Mouse (Mus musculus): Measurements from ENCODE around the gene Ly6g6e. TPM values are rescaled to one million over a fixed set of nuclear protein-coding genes. Genes with fewer than 3 reads are reported as not detected.
A peak's percentile ranks its signal among the peaks of the same experiment; 100 is the strongest.

Ly6g6e gene
- total and polyA plus RNA-seq, 2 experiments from 2014 or later = 0.38 to 2.9 TPM

- Histone ChIP-seq H3K27ac (ENCODE audit: low read depth, low read length) (0 out of 2 replicates have a peak overlapping the region, but pooled peaks have one; percentile 3), H3K9ac (no peak overlapping the region), H3K36me3 (ENCODE audit: insufficient read depth) (peaks cover 9% of the 10 kb centered on the region; the same call in 1 of the 2 replicates), H3K4me2 (ENCODE audit: low read depth) (no peak overlapping the region), H3K9me3 (ENCODE audit: low read length) (no peaks in the 10 kb centered on the region), H3K4me3 (ENCODE audit: low read depth, low read length) (no peak overlapping the region), H3K4me1 (ENCODE audit: insufficient read depth) (peaks cover 11% of the 10 kb centered on the region), H3K27me3 (ENCODE audit: insufficient read depth, low read length) (no peaks in the 10 kb centered on the region)
- no peak for TF ChIP-seq CTCF (IDR thresholded peaks at IDR 0.05; ENCODE audit: low read depth)
- WGBS = 96% methylated on average over 1 of the region's 1 CpGs
- ATAC-seq (no peak), DNase-seq (no peak)
Observed at GRCm38 (mm10) chr17:35125081-35125480, 48.4 kb downstream of the Ly6g6e start.

GRCm38 (mm10) chr17:35125578-35125977 lies 48.9 kb downstream of the Ly6g6e start:
- H3K9ac ChIP-seq = peak overlapping the region; percentile 81
- no peaks in the 10 kb centered on the region for H3K9me3 ChIP-seq (ENCODE audit: low read length)
- H3K27me3 ChIP-seq (ENCODE audit: insufficient read depth, low read length) = no peaks in the 10 kb centered on the region
- peaks cover 9% of the 10 kb centered on the region; the same call in 1 of the 2 replicates for H3K36me3 ChIP-seq (ENCODE audit: insufficient read depth)
- H3K4me3 ChIP-seq (ENCODE audit: low read depth, low read length) = peak overlapping the region; percentile 63
- no peak for TF ChIP-seq CTCF (IDR thresholded peaks at IDR 0.05; ENCODE audit: low read depth)
- H3K4me2 ChIP-seq (ENCODE audit: low read depth) = peak overlapping the region; percentile 86
- peaks cover 11% of the 10 kb centered on the region for H3K4me1 ChIP-seq (ENCODE audit: insufficient read depth)
- ATAC-seq (no peak), DNase-seq (no peak)
- H3K27ac ChIP-seq (ENCODE audit: low read depth, low read length) = peak overlapping the region; percentile 79; the same call in 1 of the 2 replicates
- 29% methylated on average over 6 of the region's 6 CpGs for WGBS

- H3K4me2 ChIP-seq (ENCODE audit: low read depth) = peak within 1 kb of the TSS; percentile 86
- ATAC-seq = peak; percentile 26
- H3K9ac ChIP-seq = peak within 1 kb of the TSS; percentile 81
- peaks cover 9% of the 10 kb centered on the region; the same call in 1 of the 2 replicates for H3K36me3 ChIP-seq (ENCODE audit: insufficient read depth)
- DNase-seq = peak; percentile 74
- under 1% methylated on average over 36 of the region's 36 CpGs for WGBS
- H3K9me3 ChIP-seq (ENCODE audit: low read length) = no peaks in the 10 kb centered on the region
- no peak for TF ChIP-seq CTCF (IDR thresholded peaks at IDR 0.05; ENCODE audit: low read depth)
- H3K27ac ChIP-seq (ENCODE audit: low read depth, low read length) = peak within 1 kb of the TSS; percentile 79
- H3K27me3 ChIP-seq (ENCODE audit: insufficient read depth, low read length) = no peaks in the 10 kb centered on the region
- peak within 1 kb of the TSS; percentile 63 for H3K4me3 ChIP-seq (ENCODE audit: low read depth, low read length)
- peaks cover 11% of the 10 kb centered on the region for H3K4me1 ChIP-seq (ENCODE audit: insufficient read depth)
Observed at GRCm38 (mm10) chr17:35126206-35126611, 49.5 kb downstream of the Ly6g6e start, which contains the start of gene D17H6S53E. Gene D17H6S53E (plus strand): TSS chr17:35126373.

GRCm38 (mm10) chr17:35127017-35127416 lies 50.3 kb downstream of the Ly6g6e start:
- Histone ChIP-seq H3K9ac (peak overlapping the region; percentile 81; the same call in 1 of the 2 replicates), H3K4me2 (ENCODE audit: low read depth) (peak overlapping the region; percentile 86), H3K4me3 (ENCODE audit: low read depth, low read length) (peak overlapping the region; percentile 63), H3K27me3 (ENCODE audit: insufficient read depth, low read length) (no peaks in the 10 kb centered on the region), H3K27ac (ENCODE audit: low read depth, low read length) (no peak overlapping the region), H3K9me3 (ENCODE audit: low read length) (no peaks in the 10 kb centered on the region), H3K36me3 (ENCODE audit: insufficient read depth) (peaks cover 9% of the 10 kb centered on the region; the same call in 1 of the 2 replicates), H3K4me1 (ENCODE audit: insufficient read depth) (peaks cover 11% of the 10 kb centered on the region)
- ATAC-seq (no peak), DNase-seq (no peak)
- TF ChIP-seq CTCF (IDR thresholded peaks at IDR 0.05; ENCODE audit: low read depth) = no peak
- 71% methylated on average over 13 of the region's 13 CpGs for WGBS

Other genes starting within 250 kb of the Ly6g6e start
Only the 30 nearest of the 46 such genes appear.
- 5.2 and 8.1 TPM in 2 replicates for gene Hspa1b, start 117.7 kb upstream of the Ly6g6e start, total RNA-seq (2014; rRNA removed)
- 0.42 and 0.52 TPM in 2 replicates for gene Hspa1b, start 117.7 kb upstream of the Ly6g6e start, polyA plus RNA-seq (2015; fragmentation: Nextera tagmentation; extraction: Ambion mirVana)
- gene Gm20481, start 107.0 kb upstream of the Ly6g6e start, total RNA-seq (2014; rRNA removed) = not detected in 2 replicates
- not detected in 2 replicates for gene Gm20481, start 107.0 kb upstream of the Ly6g6e start, polyA plus RNA-seq (2015; fragmentation: Nextera tagmentation; extraction: Ambion mirVana)
- 7.9 and 13.8 TPM in 2 replicates for gene Hspa1a, start 104.7 kb upstream of the Ly6g6e start, total RNA-seq (2014; rRNA removed)
- gene Hspa1a, start 104.7 kb upstream of the Ly6g6e start, polyA plus RNA-seq (2015; fragmentation: Nextera tagmentation; extraction: Ambion mirVana) = 7.6 and 8.5 TPM in 2 replicates
- 0.24 and 0.46 TPM in 2 replicates for gene Hspa1l, start 104.2 kb upstream of the Ly6g6e start, total RNA-seq (2014; rRNA removed)
- gene Hspa1l, start 104.2 kb upstream of the Ly6g6e start, polyA plus RNA-seq (2015; fragmentation: Nextera tagmentation; extraction: Ambion mirVana) = 0.36 and 0.50 TPM in 2 replicates
- gene Lsm2, start 95.0 kb upstream of the Ly6g6e start, total RNA-seq (2014; rRNA removed) = 29.1 and 38.9 TPM in 2 replicates
- gene Lsm2, start 95.0 kb upstream of the Ly6g6e start, polyA plus RNA-seq (2015; fragmentation: Nextera tagmentation; extraction: Ambion mirVana) = 111 and 120 TPM in 2 replicates
- gene Vars, start 75.9 kb upstream of the Ly6g6e start, total RNA-seq (2014; rRNA removed) = 84.4 and 93.4 TPM in 2 replicates
- 36.7 and 45.4 TPM in 2 replicates for gene Vars, start 75.9 kb upstream of the Ly6g6e start, polyA plus RNA-seq (2015; fragmentation: Nextera tagmentation; extraction: Ambion mirVana)
- 0.14 and 0.31 TPM in 2 replicates for gene Vwa7, start 60.3 kb upstream of the Ly6g6e start, total RNA-seq (2014; rRNA removed)
- 0.08 TPM in 1 of 2 replicates, not detected in the other for gene Vwa7, start 60.3 kb upstream of the Ly6g6e start, polyA plus RNA-seq (2015; fragmentation: Nextera tagmentation; extraction: Ambion mirVana)
- 2.2 and 2.7 TPM in 2 replicates for gene Sapcd1, start 48.9 kb upstream of the Ly6g6e start, total RNA-seq (2014; rRNA removed)
- 1.6 TPM in 2 replicates for gene Sapcd1, start 48.9 kb upstream of the Ly6g6e start, polyA plus RNA-seq (2015; fragmentation: Nextera tagmentation; extraction: Ambion mirVana)
- 1.3 and 2.2 TPM in 2 replicates for gene Msh5, start 30.2 kb upstream of the Ly6g6e start, total RNA-seq (2014; rRNA removed)
- gene Msh5, start 30.2 kb upstream of the Ly6g6e start, polyA plus RNA-seq (2015; fragmentation: Nextera tagmentation; extraction: Ambion mirVana) = 1.1 and 1.3 TPM in 2 replicates
- gene Clic1, start 26.9 kb upstream of the Ly6g6e start, total RNA-seq (2014; rRNA removed) = 26.8 and 29.3 TPM in 2 replicates
- 47.9 and 50.5 TPM in 2 replicates for gene Clic1, start 26.9 kb upstream of the Ly6g6e start, polyA plus RNA-seq (2015; fragmentation: Nextera tagmentation; extraction: Ambion mirVana)
- 167 and 220 TPM in 2 replicates for gene Ddah2, start 17.9 kb upstream of the Ly6g6e start, total RNA-seq (2014; rRNA removed)
- gene Ddah2, start 17.9 kb upstream of the Ly6g6e start, polyA plus RNA-seq (2015; fragmentation: Nextera tagmentation; extraction: Ambion mirVana) = 261 and 299 TPM in 2 replicates
- not detected in 2 replicates for gene Ly6g6c, start 11.5 kb upstream of the Ly6g6e start, total RNA-seq (2014; rRNA removed)
- gene Ly6g6c, start 11.5 kb upstream of the Ly6g6e start, polyA plus RNA-seq (2015; fragmentation: Nextera tagmentation; extraction: Ambion mirVana) = not detected in 2 replicates
- gene Mpig6b, start 10.7 kb upstream of the Ly6g6e start, total RNA-seq (2014; rRNA removed) = not detected in 2 replicates
- 0.08 TPM in 2 replicates for gene Mpig6b, start 10.7 kb upstream of the Ly6g6e start, polyA plus RNA-seq (2015; fragmentation: Nextera tagmentation; extraction: Ambion mirVana)
- gene Ly6g6d, start 1.2 kb downstream of the Ly6g6e start, total RNA-seq (2014; rRNA removed) = 3.8 TPM in 1 of 2 replicates, not detected in the other
- gene Ly6g6d, start 1.2 kb downstream of the Ly6g6e start, polyA plus RNA-seq (2015; fragmentation: Nextera tagmentation; extraction: Ambion mirVana) = 1.2 and 1.6 TPM in 2 replicates
- gene Ly6g6f, start 8.7 kb downstream of the Ly6g6e start, total RNA-seq (2014; rRNA removed) = 0.23 TPM in 1 of 2 replicates, not detected in the other
- gene Ly6g6f, start 8.7 kb downstream of the Ly6g6e start, polyA plus RNA-seq (2015; fragmentation: Nextera tagmentation; extraction: Ambion mirVana) = not detected in 2 replicates
- gene Abhd16a, start 12.4 kb downstream of the Ly6g6e start, total RNA-seq (2014; rRNA removed) = 139 and 202 TPM in 2 replicates
- gene Abhd16a, start 12.4 kb downstream of the Ly6g6e start, polyA plus RNA-seq (2015; fragmentation: Nextera tagmentation; extraction: Ambion mirVana) = 92.8 and 96.3 TPM in 2 replicates
- gene Ly6g5c, start 31.4 kb downstream of the Ly6g6e start, total RNA-seq (2014; rRNA removed) = not detected in 2 replicates
- not detected in 2 replicates for gene Ly6g5c, start 31.4 kb downstream of the Ly6g6e start, polyA plus RNA-seq (2015; fragmentation: Nextera tagmentation; extraction: Ambion mirVana)
- gene Ly6g5b, start 38.5 kb downstream of the Ly6g6e start, total RNA-seq (2014; rRNA removed) = 0.54 and 1.1 TPM in 2 replicates
- 0.55 and 1.1 TPM in 2 replicates for gene Ly6g5b, start 38.5 kb downstream of the Ly6g6e start, polyA plus RNA-seq (2015; fragmentation: Nextera tagmentation; extraction: Ambion mirVana)
- 16.9 and 20.5 TPM in 2 replicates for gene Gpank1, start 44.6 kb downstream of the Ly6g6e start, total RNA-seq (2014; rRNA removed)
- 19.7 and 20.8 TPM in 2 replicates for gene Gpank1, start 44.6 kb downstream of the Ly6g6e start, polyA plus RNA-seq (2015; fragmentation: Nextera tagmentation; extraction: Ambion mirVana)
- gene Csnk2b, start 45.2 kb downstream of the Ly6g6e start, total RNA-seq (2014; rRNA removed) = 240 and 247 TPM in 2 replicates
- 334 and 335 TPM in 2 replicates for gene Csnk2b, start 45.2 kb downstream of the Ly6g6e start, polyA plus RNA-seq (2015; fragmentation: Nextera tagmentation; extraction: Ambion mirVana)
- gene D17H6S53E, start 49.5 kb downstream of the Ly6g6e start, total RNA-seq (2014; rRNA removed) = 15.3 and 26.2 TPM in 2 replicates
- 7.4 and 8.0 TPM in 2 replicates for gene D17H6S53E, start 49.5 kb downstream of the Ly6g6e start, polyA plus RNA-seq (2015; fragmentation: Nextera tagmentation; extraction: Ambion mirVana)
- 0.71 and 0.77 TPM in 2 replicates for gene Apom, start 55.1 kb downstream of the Ly6g6e start, total RNA-seq (2014; rRNA removed)
- not detected in 2 replicates for gene Apom, start 55.1 kb downstream of the Ly6g6e start, polyA plus RNA-seq (2015; fragmentation: Nextera tagmentation; extraction: Ambion mirVana)
- 285 and 340 TPM in 2 replicates for gene Bag6, start 58.3 kb downstream of the Ly6g6e start, total RNA-seq (2014; rRNA removed)
- 68.2 and 71.9 TPM in 2 replicates for gene Bag6, start 58.3 kb downstream of the Ly6g6e start, polyA plus RNA-seq (2015; fragmentation: Nextera tagmentation; extraction: Ambion mirVana)
- gene Prrc2a, start 88.0 kb downstream of the Ly6g6e start, total RNA-seq (2014; rRNA removed) = 112 and 155 TPM in 2 replicates
- gene Prrc2a, start 88.0 kb downstream of the Ly6g6e start, polyA plus RNA-seq (2015; fragmentation: Nextera tagmentation; extraction: Ambion mirVana) = 56.7 and 85.3 TPM in 2 replicates
- gene Aif1, start 99.2 kb downstream of the Ly6g6e start, total RNA-seq (2014; rRNA removed) = 1.9 and 3.6 TPM in 2 replicates
- 8.4 and 10.0 TPM in 2 replicates for gene Aif1, start 99.2 kb downstream of the Ly6g6e start, polyA plus RNA-seq (2015; fragmentation: Nextera tagmentation; extraction: Ambion mirVana)
- gene Lst1, start 111.5 kb downstream of the Ly6g6e start, total RNA-seq (2014; rRNA removed) = 15.7 and 17.4 TPM in 2 replicates
- gene Lst1, start 111.5 kb downstream of the Ly6g6e start, polyA plus RNA-seq (2015; fragmentation: Nextera tagmentation; extraction: Ambion mirVana) = 11.4 and 12.7 TPM in 2 replicates
- 0.76 and 1.1 TPM in 2 replicates for gene Ltb, start 117.5 kb downstream of the Ly6g6e start, total RNA-seq (2014; rRNA removed)
- gene Ltb, start 117.5 kb downstream of the Ly6g6e start, polyA plus RNA-seq (2015; fragmentation: Nextera tagmentation; extraction: Ambion mirVana) = 0.64 and 1.1 TPM in 2 replicates
- 0.71 TPM in 1 of 2 replicates, not detected in the other for gene Tnf, start 125.1 kb downstream of the Ly6g6e start, total RNA-seq (2014; rRNA removed)
- 0.09 TPM in 1 of 2 replicates, not detected in the other for gene Tnf, start 125.1 kb downstream of the Ly6g6e start, polyA plus RNA-seq (2015; fragmentation: Nextera tagmentation; extraction: Ambion mirVana)
- gene Lta, start 128.4 kb downstream of the Ly6g6e start, total RNA-seq (2014; rRNA removed) = 0.38 TPM in 1 of 2 replicates, not detected in the other
- 0.50 and 0.80 TPM in 2 replicates for gene Lta, start 128.4 kb downstream of the Ly6g6e start, polyA plus RNA-seq (2015; fragmentation: Nextera tagmentation; extraction: Ambion mirVana)
- gene Gm16181, start 143.9 kb downstream of the Ly6g6e start, total RNA-seq (2014; rRNA removed) = not detected in 2 replicates
- gene Gm16181, start 143.9 kb downstream of the Ly6g6e start, polyA plus RNA-seq (2015; fragmentation: Nextera tagmentation; extraction: Ambion mirVana) = not detected in 2 replicates